Mouse (Mus musculus): ENCODE measurements around the gene Tmem109. TPM values are rescaled to one million over a fixed set of nuclear protein-coding genes. Genes with fewer than 3 reads are reported as not detected.

Tmem109 gene
- polyA plus RNA-seq, 2 experiments = 11.1 to 16.1 TPM

GRCm38 (mm10) chr19:10914291-10914690 is 32.5 kb upstream of the Tmem109 start:
- DNase-seq (ENCODE audit: low read depth in 3 of 3, low spot score in 3 of 3) = no peak
- no peaks in the 10 kb centered on the region for H3K9me3 ChIP-seq (ENCODE audit: control insufficient read depth, low read length)
- no peak overlapping the region for H3K4me2 ChIP-seq (ENCODE audit: low read depth)
- H3K36me3 ChIP-seq (replicated peaks; ENCODE audit: control insufficient read depth, insufficient read depth, low read depth) = no peaks in the 10 kb centered on the region
- WGBS (ENCODE audit: insufficient replicate concordance) = 12% methylated on average over 7 of the region's 7 CpGs
- no peak for TF ChIP-seq CTCF (IDR thresholded peaks at IDR 0.05; ENCODE audit: low read depth)
- H3K4me3 ChIP-seq (ENCODE audit: insufficient read depth in 1 of 2, low read depth in 2 of 2, low read length in 2 of 2) = no peak overlapping the region
- 0 out of 4 replicates have a peak, but pooled peaks cover 0 to 3% of the 10 kb centered on the region in 2 experiments for H3K4me1 ChIP-seq (replicated peaks; ENCODE audit: control insufficient read depth in 2 of 2, insufficient read depth in 2 of 2, low read length in 1 of 2)
- no peak for ATAC-seq (ENCODE audit: insufficient read depth)
- H3K27me3 ChIP-seq (ENCODE audit: control insufficient read depth, insufficient read depth, low read length) = no peaks in the 10 kb centered on the region
- no peak overlapping the region for H3K27ac ChIP-seq
- H3K9ac ChIP-seq (replicated peaks) = no peak overlapping the region

GRCm38 (mm10) chr19:10909087-10909721 is 27.4 kb upstream of the Tmem109 start:
- Histone ChIP-seq H3K9me3 (ENCODE audit: control insufficient read depth, low read length) (no peaks in the 10 kb centered on the region), H3K4me3 (ENCODE audit: insufficient read depth in 1 of 2, low read depth in 2 of 2, low read length in 2 of 2) (no peak overlapping the region), H3K4me1 (replicated peaks; ENCODE audit: control insufficient read depth in 2 of 2, insufficient read depth in 2 of 2, low read length in 1 of 2) (0 out of 4 replicates have a peak, but pooled peaks cover 0 to 6% of the 10 kb centered on the region in 2 experiments), H3K9ac (replicated peaks) (no peak overlapping the region), H3K27me3 (ENCODE audit: control insufficient read depth, insufficient read depth, low read length) (no peaks in the 10 kb centered on the region), H3K36me3 (replicated peaks; ENCODE audit: control insufficient read depth, insufficient read depth, low read depth) (peaks cover 16% of the 10 kb centered on the region), H3K27ac (no peak overlapping the region), H3K4me2 (ENCODE audit: low read depth) (no peak overlapping the region)
- no peak for DNase-seq (ENCODE audit: low read depth in 3 of 3, low spot score in 3 of 3)
- TF ChIP-seq EP300 (IDR thresholded peaks at IDR 0.05; ENCODE audit: low read depth) = no peak
- no peak for TF ChIP-seq CTCF (IDR thresholded peaks at IDR 0.05; ENCODE audit: low read depth)
- ATAC-seq (ENCODE audit: insufficient read depth) = no peak
- 70% methylated on average over 6 of the region's 6 CpGs for WGBS (ENCODE audit: insufficient replicate concordance)

GRCm38 (mm10) chr19:10907891-10908290 is 26.1 kb upstream of the Tmem109 start:
- Histone ChIP-seq H3K4me1 (replicated peaks; ENCODE audit: control insufficient read depth in 2 of 2, insufficient read depth in 2 of 2, low read length in 1 of 2) (0 out of 4 replicates have a peak, but pooled peaks cover 0 to 7% of the 10 kb centered on the region in 2 experiments), H3K9me3 (ENCODE audit: control insufficient read depth, low read length) (no peaks in the 10 kb centered on the region), H3K4me2 (ENCODE audit: low read depth) (no peak overlapping the region), H3K27ac (no peak overlapping the region), H3K36me3 (replicated peaks; ENCODE audit: control insufficient read depth, insufficient read depth, low read depth) (peaks cover 25% of the 10 kb centered on the region), H3K4me3 (ENCODE audit: insufficient read depth in 1 of 2, low read depth in 2 of 2, low read length in 2 of 2) (no peak overlapping the region), H3K27me3 (ENCODE audit: control insufficient read depth, insufficient read depth, low read length) (no peaks in the 10 kb centered on the region), H3K9ac (replicated peaks) (no peak overlapping the region)
- 42% methylated on average over 3 of the region's 3 CpGs for WGBS (ENCODE audit: insufficient replicate concordance)
- DNase-seq (ENCODE audit: low read depth in 3 of 3, low spot score in 3 of 3) (peak in 1 of 3 experiments; percentile 7), ATAC-seq (ENCODE audit: insufficient read depth) (peak; percentile 21; the same call in 1 of the 2 replicates)
- TF ChIP-seq CTCF (IDR thresholded peaks at IDR 0.05; ENCODE audit: low read depth) = peak; percentile 83
- TF ChIP-seq EP300 (IDR thresholded peaks at IDR 0.05; ENCODE audit: low read depth) = no peak

- no peak for DNase-seq (ENCODE audit: low read depth in 3 of 3, low spot score in 3 of 3)
- 83% methylated on average over 5 of the region's 5 CpGs for WGBS (ENCODE audit: insufficient replicate concordance)
- Histone ChIP-seq H3K4me3 (ENCODE audit: insufficient read depth in 1 of 2, low read depth in 2 of 2, low read length in 2 of 2) (no peak overlapping the region), H3K9ac (replicated peaks) (no peak overlapping the region), H3K36me3 (replicated peaks; ENCODE audit: control insufficient read depth, insufficient read depth, low read depth) (peaks cover 36% of the 10 kb centered on the region), H3K27ac (no peak overlapping the region), H3K4me2 (ENCODE audit: low read depth) (no peak overlapping the region), H3K4me1 (replicated peaks; ENCODE audit: control insufficient read depth in 2 of 2, insufficient read depth in 2 of 2, low read length in 1 of 2) (0 out of 4 replicates have a peak, but pooled peaks cover 0 to 7% of the 10 kb centered on the region in 2 experiments), H3K27me3 (ENCODE audit: control insufficient read depth, insufficient read depth, low read length) (no peaks in the 10 kb centered on the region), H3K9me3 (ENCODE audit: control insufficient read depth, low read length) (no peaks in the 10 kb centered on the region)
- no peak for TF ChIP-seq EP300 (IDR thresholded peaks at IDR 0.05; ENCODE audit: low read depth)
- no peak for TF ChIP-seq CTCF (IDR thresholded peaks at IDR 0.05; ENCODE audit: low read depth)
- no peak for ATAC-seq (ENCODE audit: insufficient read depth)
Measured at GRCm38 (mm10) chr19:10905728-10906000, 23.9 kb upstream of the Tmem109 start.

GRCm38 (mm10) chr19:10904927-10905727 is 23.3 kb upstream of the Tmem109 start:
- DNase-seq (ENCODE audit: low read depth in 3 of 3, low spot score in 3 of 3) = no peak
- H3K4me3 ChIP-seq (ENCODE audit: insufficient read depth in 1 of 2, low read depth in 2 of 2, low read length in 2 of 2) = no peak overlapping the region
- H3K4me1 ChIP-seq (replicated peaks; ENCODE audit: control insufficient read depth in 2 of 2, insufficient read depth in 2 of 2, low read length in 1 of 2) = 0 out of 4 replicates have a peak, but pooled peaks cover 0 to 7% of the 10 kb centered on the region in 2 experiments
- peak; percentile 30; the same call in 1 of the 2 replicates for ATAC-seq (ENCODE audit: insufficient read depth)
- no peaks in the 10 kb centered on the region for H3K27me3 ChIP-seq (ENCODE audit: control insufficient read depth, insufficient read depth, low read length)
- H3K9ac ChIP-seq (replicated peaks) = no peak overlapping the region
- 80% methylated on average over 7 of the region's 7 CpGs for WGBS (ENCODE audit: insufficient replicate concordance)
- no peak overlapping the region for H3K27ac ChIP-seq
- peaks cover 41% of the 10 kb centered on the region for H3K36me3 ChIP-seq (replicated peaks; ENCODE audit: control insufficient read depth, insufficient read depth, low read depth)
- TF ChIP-seq CTCF (IDR thresholded peaks at IDR 0.05; ENCODE audit: low read depth) (no peak), EP300 (IDR thresholded peaks at IDR 0.05; ENCODE audit: low read depth) (no peak)
- no peaks in the 10 kb centered on the region for H3K9me3 ChIP-seq (ENCODE audit: control insufficient read depth, low read length)
- H3K4me2 ChIP-seq (ENCODE audit: low read depth) = no peak overlapping the region
